Mouse (Mus musculus): Measurements from ENCODE around the gene Bcas1. TPM values are rescaled to one million over a fixed set of nuclear protein-coding genes. Genes with fewer than 3 reads are reported as not detected.

Gene Bcas1
- total and polyA plus RNA-seq, 3 experiments = 0.35 to 0.66 TPM; not detected in 1

- DNase-seq = no peak
Measured at GRCm38 (mm10) chr2:170310310-170310987, 117.2 kb downstream of the Bcas1 start.

GRCm38 (mm10) chr2:170308966-170309365 is 118.7 kb downstream of the Bcas1 start:
- DNase-seq = no peak

- no peak for DNase-seq
Measured at GRCm38 (mm10) chr2:170308033-170308820, 119.4 kb downstream of the Bcas1 start.

GRCm38 (mm10) chr2:170307589-170308021 is 120.0 kb downstream of the Bcas1 start:
- no peak for DNase-seq

GRCm38 (mm10) chr2:170306637-170307320 is 120.9 kb downstream of the Bcas1 start:
- no peak for DNase-seq

GRCm38 (mm10) chr2:170304766-170305165 is 122.9 kb downstream of the Bcas1 start:
- DNase-seq = no peak

GRCm38 (mm10) chr2:170303595-170303994 is 124.0 kb downstream of the Bcas1 start:
- no peak for DNase-seq

GRCm38 (mm10) chr2:170302825-170303224 is 124.8 kb downstream of the Bcas1 start:
- DNase-seq = no peak

Other genes starting within 250 kb of the Bcas1 start
- 10 to 100 TPM; 10.1 to 21.0 TPM for gene Pfdn4, start 68.6 kb upstream of the Bcas1 start, total RNA-seq (2021)
- gene Pfdn4, start 68.6 kb upstream of the Bcas1 start, polyA plus RNA-seq (2012; rRNA removed) = 3.8 and 4.1 TPM in 2 replicates
- not detected for gene Cyp24a1, start 69.3 kb upstream of the Bcas1 start, total RNA-seq (2021)
- 0.04 and 0.06 TPM in 2 replicates for gene Cyp24a1, start 69.3 kb upstream of the Bcas1 start, polyA plus RNA-seq (2012; rRNA removed)
- gene 4930470P17Rik, start 174.2 kb upstream of the Bcas1 start, total RNA-seq (2021) = not detected
- not detected in 2 replicates for gene 4930470P17Rik, start 174.2 kb upstream of the Bcas1 start, polyA plus RNA-seq (2012; rRNA removed)

All from adrenal gland, adult 2 months (tissue).